Mouse (Mus musculus): ENCODE results near the gene Eif2b4. TPM values are rescaled to one million over a fixed set of nuclear protein-coding genes. Genes with fewer than 3 reads are reported as not detected.
A peak's percentile ranks its signal among the peaks of the same experiment; 100 is the strongest.

The Eif2b4 gene
- total RNA-seq, 2 experiments from 2014 or later = 41.1 to 58.1 TPM

- no peak for DNase-seq
Observed at GRCm38 (mm10) chr5:31162462-31162861, 30.8 kb downstream of the Eif2b4 start.

- peak; percentile 89 to 91 for DNase-seq
Observed at GRCm38 (mm10) chr5:31154152-31154553, 39.1 kb downstream of the Eif2b4 start, which contains the start of gene Mpv17. Gene Mpv17, minus strand, starts transcription at chr5:31154251.

GRCm38 (mm10) chr5:31153516-31154151 is 39.6 kb downstream of the Eif2b4 start:
- peak in 1 of 2 experiments; percentile 63 for DNase-seq

GRCm38 (mm10) chr5:31151746-31152145 is 41.5 kb downstream of the Eif2b4 start:
- peak; percentile 56 to 61 for DNase-seq

- DNase-seq = peak; percentile 25 to 34
Observed at GRCm38 (mm10) chr5:31149781-31150180, 43.4 kb downstream of the Eif2b4 start.

- DNase-seq = no peak
Observed at GRCm38 (mm10) chr5:31138968-31139425, 54.2 kb downstream of the Eif2b4 start.

GRCm38 (mm10) chr5:31138241-31138967 is 54.8 kb downstream of the Eif2b4 start, which contains the start of gene Ucn:
Gene Ucn, minus strand, starts transcription at chr5:31138829.
- peak; percentile 29 to 33 for DNase-seq

- no peak for DNase-seq
Observed at GRCm38 (mm10) chr5:31137658-31138057, 55.6 kb downstream of the Eif2b4 start.

Other genes with a start within 250 kb of the Eif2b4 start
- under 1 TPM; 0.59 to 0.84 TPM for gene Cgref1, start 247.8 kb downstream of the Eif2b4 start, total RNA-seq (2021)
- gene Preb, start 233.1 kb downstream of the Eif2b4 start, total RNA-seq (2021) = 10 to 100 TPM; 84.3 to 84.7 TPM
- gene Tcf23, start 224.8 kb downstream of the Eif2b4 start, total RNA-seq (2021) = 1 to 10 TPM; 1.5 to 2.8 TPM
- gene Atraid, start 145.1 kb downstream of the Eif2b4 start, total RNA-seq (2021) = 10 to 100 TPM; 47.6 to 52.2 TPM
- 10 to 100 TPM; 12.4 to 13.5 TPM for gene Slc5a6, start 144.5 kb downstream of the Eif2b4 start, total RNA-seq (2021)
- 10 to 100 TPM; 12.9 to 15.3 TPM for gene Cad, start 138.7 kb downstream of the Eif2b4 start, total RNA-seq (2021)
- gene Dnajc5g, start 87.1 kb downstream of the Eif2b4 start, total RNA-seq (2021) = not detected
- not detected for gene Slc30a3, start 85.2 kb downstream of the Eif2b4 start, total RNA-seq (2021)
- 100 to 1,000 TPM; 344 to 355 TPM for gene Trim54, start 76.7 kb downstream of the Eif2b4 start, total RNA-seq (2021)
- gene Ucn, start 54.6 kb downstream of the Eif2b4 start, total RNA-seq (2021) = not detected
- 10 to 100 TPM; 43.4 to 49.2 TPM for gene Mpv17, start 39.2 kb downstream of the Eif2b4 start, total RNA-seq (2021)
- gene Gm29609, start 13.5 kb downstream of the Eif2b4 start, total RNA-seq (2021) = 1 to 10 TPM in 1 of 2 experiments, under 1 TPM in 1; 0.10 to 1.8 TPM
- 10 to 100 TPM; 19.7 to 28.5 TPM for gene Gtf3c2, start 13.3 kb downstream of the Eif2b4 start, total RNA-seq (2021)
- 10 to 100 TPM; 58.4 to 64.5 TPM for gene Snx17, start 203 bp downstream of the Eif2b4 start, total RNA-seq (2021)
- 1 to 10 TPM; 7.6 to 8.5 TPM for gene Zfp513, start 8.9 kb upstream of the Eif2b4 start, total RNA-seq (2021)
- gene Ppm1g, start 27.3 kb upstream of the Eif2b4 start, total RNA-seq (2021) = 10 to 100 TPM; 55.1 to 62.9 TPM
- gene Nrbp1, start 47.4 kb upstream of the Eif2b4 start, total RNA-seq (2021) = 10 to 100 TPM; 74.5 to 78.3 TPM
- not detected for gene Gm9970, start 47.8 kb upstream of the Eif2b4 start, total RNA-seq (2021)
- 1 to 10 TPM in 1 of 2 experiments, under 1 TPM in 1; 0.82 to 1.4 TPM for gene Krtcap3, start 58.3 kb upstream of the Eif2b4 start, total RNA-seq (2021)
- gene Ift172, start 97.7 kb upstream of the Eif2b4 start, total RNA-seq (2021) = 10 to 100 TPM; 37.3 to 44.5 TPM
- 1 to 10 TPM; 4.2 to 4.3 TPM for gene Fndc4, start 102.7 kb upstream of the Eif2b4 start, total RNA-seq (2021)
- gene Gckr, start 104.0 kb upstream of the Eif2b4 start, total RNA-seq (2021) = not detected

All from heart, adult 18-20 months (tissue).